Mouse (Mus musculus) myocyte (in vitro differentiated cells): Measurements from ENCODE around the gene Olfr430. TPM values are rescaled to one million over a fixed set of nuclear protein-coding genes. Genes with fewer than 3 reads are reported as not detected.
"Not testable (repeated sequence)": the region's sequence is repeated elsewhere in the genome, so short reads cannot be mapped to it uniquely, and the experiment has no call there.

ENCODE experiments used
- H3K27me3 ChIP-seq: one replicate; pipeline ENCODE4 v1.6.1; 2011; ENCODE audit not compliant: control insufficient read depth, insufficient read depth, insufficient read length
- H3K36me3 ChIP-seq: one replicate; pipeline ENCODE4 v1.6.1; 2011; ENCODE audit not compliant: control insufficient read depth, insufficient read depth
- H3K4me2 ChIP-seq: one replicate; pipeline ENCODE4 v1.6.1; 2011; ENCODE audit warnings: low read depth, control low read depth
- H3K4me3 ChIP-seq: one replicate; pipeline ENCODE4 v1.5.1; 2011; ENCODE audit warnings: mild to moderate bottlenecking, control low read depth, moderate library complexity
- H3K79me2 ChIP-seq: one replicate; pipeline ENCODE4 v1.6.1; 2011; ENCODE audit not compliant: control insufficient read depth, insufficient read depth
- H3ac ChIP-seq: one replicate; pipeline ENCODE4 v1.6.1; 2011; ENCODE audit not compliant: control insufficient read depth, insufficient read length
- CEBPB ChIP-seq: IDR thresholded peaks from 2 replicates; pipeline ENCODE4 v1.6.1; 2011; ENCODE audit warnings: mild to moderate bottlenecking, moderate library complexity; ENCODE audit not compliant: poor library complexity, insufficient read depth, severe bottlenecking
- E2F4 ChIP-seq: IDR thresholded peaks from one replicate; pipeline ENCODE4 v1.6.1; 2011; ENCODE audit warnings: mild to moderate bottlenecking, control low read depth, moderate library complexity; ENCODE audit not compliant: insufficient read depth
- MAX ChIP-seq: IDR thresholded peaks from one replicate; pipeline ENCODE4 v1.6.1; 2011; ENCODE audit warnings: low read depth, mild to moderate bottlenecking, control low read depth
- MYOD1 ChIP-seq, 3 experiments: IDR thresholded peaks; one replicate each; pipeline ENCODE4 v1.6.1; 2011; ENCODE audit warnings: control low read depth in 2 of 3, low read depth in 2 of 3, mild to moderate bottlenecking in 2 of 3, moderate library complexity in 1 of 3; ENCODE audit not compliant: insufficient read length in 2 of 3, control insufficient read depth in 1 of 3
- MYOG ChIP-seq, 3 experiments: IDR thresholded peaks; one replicate each; pipeline ENCODE4 v1.6.1; 2011; ENCODE audit warnings: control low read depth in 2 of 3, low read depth in 2 of 3, mild to moderate bottlenecking in 2 of 3; ENCODE audit not compliant: insufficient read length in 2 of 3, control insufficient read depth in 1 of 3, insufficient read depth in 1 of 3
- POLR2A ChIP-seq: IDR thresholded peaks from one replicate; pipeline ENCODE4 v1.6.1; 2011; ENCODE audit warnings: low read depth, mild to moderate bottlenecking, control low read depth, moderate library complexity; ENCODE audit not compliant: insufficient read length
- POLR2AphosphoS2 ChIP-seq: IDR thresholded peaks from one replicate; pipeline ENCODE4 v1.6.1; 2011; ENCODE audit warnings: low read depth, control low read depth; ENCODE audit not compliant: insufficient read length
- REST ChIP-seq: IDR thresholded peaks from one replicate; pipeline ENCODE4 v1.6.1; 2011; ENCODE audit warnings: mild to moderate bottlenecking, control low read depth, moderate library complexity; ENCODE audit not compliant: insufficient read depth, insufficient read length
- SRF ChIP-seq: IDR thresholded peaks from one replicate; pipeline ENCODE4 v1.6.1; 2011; ENCODE audit warnings: low read depth; ENCODE audit not compliant: control insufficient read depth, insufficient read length
- TCF12 ChIP-seq: IDR thresholded peaks from one replicate; pipeline ENCODE4 v1.6.1; 2011; ENCODE audit warnings: mild to moderate bottlenecking, control low read depth; ENCODE audit not compliant: poor library complexity, insufficient read depth, severe bottlenecking
- TCF3 ChIP-seq: IDR thresholded peaks from one replicate; pipeline ENCODE4 v1.6.1; 2011; ENCODE audit warnings: low read depth, control low read depth; ENCODE audit not compliant: insufficient read length
- USF1 ChIP-seq: IDR thresholded peaks from one replicate; pipeline ENCODE4 v1.6.1; 2011; ENCODE audit warnings: low read depth, mild to moderate bottlenecking, control low read depth, moderate library complexity
- polyA plus RNA-seq: library from polyadenylated mRNA; unstranded; fragments of >200 nt; fragmentation: generic; extraction: Trizol; gene quantifications from one replicate; pipeline ENCODE4 v1.2.1, GENCODE M21; 2012; ENCODE audit warnings: missing spikeins

Olfr430 gene
- polyA plus RNA-seq, 1 experiment, result not detected

GRCm38 (mm10) chr1:174044431-174044830 is 22.0 kb upstream of the Olfr430 start:
- Histone ChIP-seq H3K36me3 (no peaks in the 10 kb centered on the region), H3K4me2 (no peak overlapping the region), H3K4me3 (no peak overlapping the region), H3K79me2 (no peaks in the 10 kb centered on the region), H3ac (no peak overlapping the region), H3K27me3 (no peaks in the 10 kb centered on the region)
- TF ChIP-seq POLR2A (no peak), TCF3 (no peak)

GRCm38 (mm10) chr1:174048227-174048626 is 18.2 kb upstream of the Olfr430 start:
- H3K79me2 ChIP-seq, H3ac ChIP-seq, H3K4me2 ChIP-seq, H3K27me3 ChIP-seq, H3K4me3 ChIP-seq, H3K36me3 ChIP-seq: not testable (repeated sequence)

GRCm38 (mm10) chr1:174048893-174049292 is 17.5 kb upstream of the Olfr430 start, which contains the start of gene Olfr432:
Olfr432 (plus strand) TSS chr1:174049205.
- H3K4me2 ChIP-seq, result no peak within 1 kb of the TSS
- no peak within 1 kb of the TSS for H3ac ChIP-seq
- TF ChIP-seq MYOG (IDR thresholded peaks at IDR 0.05; ENCODE audit: control insufficient read depth in 1 of 3, insufficient read depth in 1 of 3, insufficient read length in 2 of 3, low read depth in 2 of 3) (no peak), POLR2A (no peak), USF1 (no peak), MYOD1 (IDR thresholded peaks at IDR 0.05; ENCODE audit: control insufficient read depth in 1 of 3, insufficient read length in 2 of 3, low read depth in 2 of 3) (no peak), SRF (no peak), CEBPB (no peak)
- no peaks in the 10 kb centered on the region for H3K27me3 ChIP-seq
- H3K4me3 ChIP-seq, result no peak within 1 kb of the TSS
- H3K36me3 ChIP-seq, result no peaks in the 10 kb centered on the region
- no peaks in the 10 kb centered on the region for H3K79me2 ChIP-seq

- not testable (repeated sequence) for H3K79me2 ChIP-seq, H3K4me3 ChIP-seq, H3K27me3 ChIP-seq, H3K4me2 ChIP-seq, H3ac ChIP-seq, H3K36me3 ChIP-seq
Measured at GRCm38 (mm10) chr1:174049357-174049756, 17.0 kb upstream of the Olfr430 start.

GRCm38 (mm10) chr1:174050532-174050931 is 15.9 kb upstream of the Olfr430 start:
- Histone ChIP-seq H3K36me3 (no peaks in the 10 kb centered on the region), H3K79me2 (no peaks in the 10 kb centered on the region), H3K27me3 (no peaks in the 10 kb centered on the region), H3K4me2 (no peak overlapping the region), H3K4me3 (no peak overlapping the region), H3ac (no peak overlapping the region)
- TF ChIP-seq MYOG (IDR thresholded peaks at IDR 0.05; ENCODE audit: control insufficient read depth in 1 of 3, insufficient read depth in 1 of 3, insufficient read length in 2 of 3, low read depth in 2 of 3), result no peak
- no peak for TF ChIP-seq E2F4
- TF ChIP-seq MAX, result no peak
- no peak for TF ChIP-seq TCF3
- no peak for TF ChIP-seq CEBPB
- TF ChIP-seq MYOD1 (IDR thresholded peaks at IDR 0.05; ENCODE audit: control insufficient read depth in 1 of 3, insufficient read length in 2 of 3, low read depth in 2 of 3), result no peak
- no peak for TF ChIP-seq USF1
- no peak for TF ChIP-seq POLR2AphosphoS2
- no peak for TF ChIP-seq SRF
- TF ChIP-seq TCF12, result no peak
- TF ChIP-seq POLR2A, result no peak
- TF ChIP-seq REST, result no peak

GRCm38 (mm10) chr1:174051515-174051914 is 14.9 kb upstream of the Olfr430 start:
- Histone ChIP-seq H3K79me2 (no peaks in the 10 kb centered on the region), H3ac (no peak overlapping the region), H3K4me2 (no peak overlapping the region), H3K27me3 (no peaks in the 10 kb centered on the region), H3K36me3 (no peaks in the 10 kb centered on the region), H3K4me3 (no peak overlapping the region)
- TF ChIP-seq USF1 (no peak), SRF (no peak), POLR2A (no peak), TCF12 (no peak), MYOG (IDR thresholded peaks at IDR 0.05; ENCODE audit: control insufficient read depth in 1 of 3, insufficient read depth in 1 of 3, insufficient read length in 2 of 3, low read depth in 2 of 3) (no peak), CEBPB (no peak), REST (no peak), MYOD1 (IDR thresholded peaks at IDR 0.05; ENCODE audit: control insufficient read depth in 1 of 3, insufficient read length in 2 of 3, low read depth in 2 of 3) (no peak), E2F4 (no peak), TCF3 (no peak), MAX (no peak), POLR2AphosphoS2 (no peak)
